In genomic region chr4:146932311-146933082, GRCm38 (mm10) we compare ENCODE assay signal across 9 mouse cellular contexts. TPM values are rescaled to one million over a fixed set of nuclear protein-coding genes. Genes with fewer than 3 reads are reported as not detected.
DNase-seq lines count a peak whose midpoint lies in the region; ATAC-seq lines count a peak whose summit lies in the region.
"Had no signal": no experiment of that assay in that cellular context is flagged by ENCODE, and none has a peak within 500 bp of the region (broad histone marks: within the 10 kb centered on the region; RNA-seq: fewer than 3 reads in every experiment).

No protein-coding gene starts in this region.

- H3K27ac ChIP-seq in kidney, embryonic 14.5 days (ENCODE audit: low read depth, low read length), result no peak overlapping the region
- no peak overlapping the region for H3K27ac ChIP-seq in embryonic facial prominence, embryonic 13.5 days
- no peak overlapping the region for H3K27ac ChIP-seq in limb, embryonic 15.5 days
- H3K27ac ChIP-seq in stomach, embryonic 16.5 days (ENCODE audit: low read length), result no peak overlapping the region

- H3K4me2 ChIP-seq in kidney, embryonic 14.5 days (replicated peaks; ENCODE audit: low read depth, low read length), result peak overlapping the region; percentile 52
- H3K4me2 ChIP-seq in embryonic facial prominence, embryonic 13.5 days, result peak overlapping the region; percentile 55
- peak overlapping the region; percentile 41 for H3K4me2 ChIP-seq in limb, embryonic 15.5 days
- peak overlapping the region; percentile 29 for H3K4me2 ChIP-seq in stomach, embryonic 16.5 days (ENCODE audit: low read depth, low read length)

- H3K9ac ChIP-seq in kidney, embryonic 14.5 days (ENCODE audit: low read depth, low read length), result peak overlapping the region; percentile 34; the same call in 1 of the 2 replicates
- no peak overlapping the region for H3K9ac ChIP-seq in embryonic facial prominence, embryonic 13.5 days
- H3K9ac ChIP-seq in limb, embryonic 15.5 days, result no peak overlapping the region
- no peak overlapping the region for H3K9ac ChIP-seq in stomach, embryonic 16.5 days (ENCODE audit: low read length)

- no peaks in the 10 kb centered on the region for H3K4me1 ChIP-seq in kidney, embryonic 14.5 days (ENCODE audit: control insufficient read depth, insufficient read depth, low read length)
- H3K4me1 ChIP-seq in embryonic facial prominence, embryonic 13.5 days, result no peaks in the 10 kb centered on the region
- H3K4me1 ChIP-seq in limb, embryonic 15.5 days, result peaks cover 6% of the 10 kb centered on the region; the same call in 1 of the 2 replicates
- H3K4me1 ChIP-seq in stomach, embryonic 16.5 days (ENCODE audit: control insufficient read depth, insufficient read depth, low read length), result no peaks in the 10 kb centered on the region

- peak; percentile 88 for ATAC-seq in kidney, embryonic 14.5 days (ENCODE audit: low FRiP score, low TSS enrichment)
- ATAC-seq in embryonic facial prominence, embryonic 13.5 days (ENCODE audit: insufficient number of reproducible peaks, insufficient read depth, low FRiP score, low TSS enrichment, low read depth), result no peak
- ATAC-seq in limb, embryonic 15.5 days (ENCODE audit: insufficient number of reproducible peaks, low FRiP score, low TSS enrichment, low read depth), result no peak
- no peak; the same call in 1 of the 2 replicates for ATAC-seq in stomach, embryonic 16.5 days (ENCODE audit: insufficient read depth, low FRiP score)
- ATAC-seq in erythroid progenitor cell, adult 5-6 weeks (replicated peaks; ENCODE audit: low FRiP score, poor library complexity, severe bottlenecking), result no peak

- DNase-seq in kidney, adult 8-10 months, result no peak
- DNase-seq in right cerebral cortex, postnatal 10 days (ENCODE audit: low spot score in 2 of 2), result no peak
- no peak for DNase-seq in lung, postnatal 25 days (ENCODE audit: low spot score)
- DNase-seq: lung, postnatal 36 days had no signal

- H3K27me3 ChIP-seq in kidney, embryonic 14.5 days (ENCODE audit: control insufficient read depth, insufficient read depth, low read length), result no peaks in the 10 kb centered on the region
- H3K27me3 ChIP-seq in embryonic facial prominence, embryonic 13.5 days, result peaks cover 15% of the 10 kb centered on the region
- H3K27me3 ChIP-seq in limb, embryonic 15.5 days, result peaks cover 7% of the 10 kb centered on the region
- H3K27me3 ChIP-seq in stomach, embryonic 16.5 days (ENCODE audit: control insufficient read depth, insufficient read depth, low read length), result no peaks in the 10 kb centered on the region

- H3K36me3 ChIP-seq in kidney, embryonic 14.5 days (ENCODE audit: control insufficient read depth, insufficient read depth, low read length), result no peaks in the 10 kb centered on the region
- no peaks in the 10 kb centered on the region for H3K36me3 ChIP-seq in embryonic facial prominence, embryonic 13.5 days
- H3K36me3 ChIP-seq in limb, embryonic 15.5 days, result no peaks in the 10 kb centered on the region
- no peaks in the 10 kb centered on the region for H3K36me3 ChIP-seq in stomach, embryonic 16.5 days (ENCODE audit: control insufficient read depth, insufficient read depth, low read length)

- peaks cover 18% of the 10 kb centered on the region for H3K9me3 ChIP-seq in kidney, embryonic 14.5 days (ENCODE audit: control insufficient read depth, low read length)
- peaks cover 18% of the 10 kb centered on the region for H3K9me3 ChIP-seq in embryonic facial prominence, embryonic 13.5 days
- H3K9me3 ChIP-seq in limb, embryonic 15.5 days, result peaks cover 9% of the 10 kb centered on the region; the same call in 1 of the 2 replicates
- peaks cover 15% of the 10 kb centered on the region for H3K9me3 ChIP-seq in stomach, embryonic 16.5 days (replicated peaks; ENCODE audit: control insufficient read depth, low read length)

- H3K4me3 ChIP-seq in kidney, embryonic 14.5 days (ENCODE audit: low read length), result peak overlapping the region; percentile 31
- peak overlapping the region; percentile 32 for H3K4me3 ChIP-seq in embryonic facial prominence, embryonic 13.5 days
- peak overlapping the region; percentile 25 for H3K4me3 ChIP-seq in limb, embryonic 15.5 days
- peak overlapping the region; percentile 14; the same call in 1 of the 2 replicates for H3K4me3 ChIP-seq in stomach, embryonic 16.5 days (replicated peaks; ENCODE audit: low read length)

- 8% methylated on average over 77 of the region's 77 CpGs for WGBS in kidney, embryonic 14.5 days
- 7% methylated on average over 77 of the region's 77 CpGs for WGBS in embryonic facial prominence, embryonic 13.5 days
- whole genome bisulfite sequencing in limb, embryonic 15.5 days, result 8% methylated on average over 77 of the region's 77 CpGs
- WGBS in stomach, embryonic 16.5 days, result 8% methylated on average over 76 of the region's 77 CpGs

RNA-seq across cellular contexts. Expression of gene Gm21411, which starts 23.1 kb away (rescaled TPM):
- polyA plus RNA-seq in kidney, embryonic 14.5 days (2014; fragmentation: Nextera tagmentation; extraction: Ambion mirVana), result not detected in 2 replicates
- polyA plus RNA-seq in embryonic facial prominence, embryonic 13.5 days (2015; fragmentation: Nextera tagmentation; extraction: Ambion mirVana), result not detected in 2 replicates
- polyA plus RNA-seq in limb, embryonic 15.5 days (2015; fragmentation: Nextera tagmentation; extraction: Ambion mirVana), result not detected in 2 replicates
- polyA plus RNA-seq in stomach, embryonic 16.5 days (2015; fragmentation: Nextera tagmentation; extraction: Ambion mirVana), result not detected in 2 replicates
- not detected in 2 replicates for total RNA-seq in erythroid progenitor cell, adult 5-6 weeks (2015; ENCODE audit: low replicate concordance)
- not detected in 2 replicates for total RNA-seq in erythroid progenitor cell, adult 5-6 weeks (2017; ENCODE audit: low replicate concordance)

RNA-seq across cellular contexts. Expression of gene Zfp989, which starts 39.3 kb away (rescaled TPM):
- 0.21 TPM in 1 of 2 replicates, not detected in the other for polyA plus RNA-seq in kidney, embryonic 14.5 days (2014; fragmentation: Nextera tagmentation; extraction: Ambion mirVana)
- polyA plus RNA-seq in embryonic facial prominence, embryonic 13.5 days (2015; fragmentation: Nextera tagmentation; extraction: Ambion mirVana), result not detected in 2 replicates
- polyA plus RNA-seq in limb, embryonic 15.5 days (2015; fragmentation: Nextera tagmentation; extraction: Ambion mirVana), result not detected in 2 replicates
- not detected in 2 replicates for polyA plus RNA-seq in stomach, embryonic 16.5 days (2015; fragmentation: Nextera tagmentation; extraction: Ambion mirVana)
- total RNA-seq in erythroid progenitor cell, adult 5-6 weeks (2015; ENCODE audit: low replicate concordance), result not detected in 2 replicates
- total RNA-seq in erythroid progenitor cell, adult 5-6 weeks (2017; ENCODE audit: low replicate concordance), result not detected in 2 replicates
